Mouse (Mus musculus) Patski (cell line): Measurements from ENCODE around the gene Tjp2. TPM values are rescaled to one million over a fixed set of nuclear protein-coding genes. Genes with fewer than 3 reads are reported as not detected.

Experiments used
- ATAC-seq: fragments of 100-300 bp; one replicate; pipeline ENCODE4 v1.8.0; 2021
- CTCF ChIA-PET: fragments of 350-600 bp; sonication (Branson Sonifier 250); formaldehyde crosslinking; loops from one replicate; lab custom pipeline; 2022; ENCODE audit warnings: inconsistent platforms; lab: Charles Lee
- POLR2A ChIA-PET: fragments of 350-600 bp; sonication (Branson Sonifier 250); formaldehyde crosslinking; loops from one replicate; lab custom pipeline; 2022; ENCODE audit warnings: antibody characterized with exemption, inconsistent platforms; lab: Charles Lee
- DNase-seq: peaks from one replicate; pipeline ENCODE4 v3.0.0-alpha.2; 2011; ENCODE audit warnings: low read depth, low spot score
- H3K27me3 ChIP-seq: fragments of 371-371 bp; one replicate; pipeline ENCODE4 v1.5.1; 2021
- CTCF ChIP-seq: fragments of 100-300 bp; IDR thresholded peaks from one replicate; pipeline ENCODE4 v1.5.1; 2021
- in situ Hi-C: fragments of 300-500 bp; cut with MboI; formaldehyde crosslinking; loops from 3 replicates; pipeline ENCODE4 v1.11.1; 2018; ENCODE audit warnings: low pct_unique_long_range_greater_than_20kb, mixed read lengths
- polyA plus RNA-seq: library from polyadenylated mRNA; unstranded; gene quantifications from one replicate; pipeline ENCODE4 v1.2.3, GENCODE M21; 2021

Gene Tjp2
- polyA plus RNA-seq, 1 experiment from 2014 or later = 43.3 TPM

DNA sequence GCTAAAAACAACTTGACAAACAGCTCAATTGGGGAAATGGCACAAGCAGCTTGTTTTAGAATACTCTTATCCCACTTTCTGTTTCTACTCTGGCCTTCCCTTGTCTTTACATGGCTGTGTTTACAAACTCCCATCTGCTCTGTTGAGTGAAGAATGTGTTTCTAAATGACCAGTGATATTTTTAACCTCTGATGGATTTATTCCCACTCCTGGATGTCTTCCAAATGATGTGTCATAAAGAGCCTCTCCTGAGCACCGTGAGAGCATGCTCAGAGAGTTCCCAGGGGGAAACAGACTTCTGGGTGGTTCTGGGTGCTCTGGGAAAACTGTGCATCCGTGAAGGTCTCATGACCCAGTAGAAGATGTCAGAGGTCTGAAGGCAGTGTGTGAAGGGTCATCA, 169.9 kb downstream of the Tjp2 start:
- in situ Hi-C loops = no loop called here

DNA sequence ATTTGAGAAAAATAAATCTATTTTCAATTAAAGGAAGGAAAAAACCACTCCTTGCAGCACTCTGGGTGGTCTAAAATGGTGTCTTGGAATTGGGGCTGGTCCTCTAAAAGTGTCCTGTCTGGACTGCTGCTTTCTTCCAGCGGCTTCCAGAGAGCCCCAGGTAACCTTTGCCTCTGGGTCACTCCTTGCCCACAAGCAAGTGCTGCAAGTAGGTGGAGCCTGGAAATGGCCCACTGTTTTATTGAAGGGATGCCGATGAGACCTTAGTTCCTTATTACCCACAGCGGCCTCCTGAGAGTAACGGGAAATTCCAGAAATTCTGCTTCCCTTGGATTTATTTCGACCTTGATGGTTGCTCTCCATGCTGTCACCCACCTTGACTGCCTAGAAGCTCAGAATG, 170.6 kb downstream of the Tjp2 start:
- no peaks in the 10 kb centered on the region for H3K27me3 ChIP-seq
- CTCF ChIA-PET = interaction anchor here (1.0 to 1.5 kb wide), 2 partner anchors 18 to 81 kb away, joined by 3 read pairs; no protein-coding TSS in a partner anchor
- DNase-seq (no peak), ATAC-seq (no peak)
- in situ Hi-C loops = no loop called here
- POLR2A ChIA-PET = no interaction called here
- no peak for TF ChIP-seq CTCF

More for the DNA sequence above, 169.9 kb downstream of the Tjp2 start:
- POLR2A ChIA-PET = interaction anchor here (0.7 kb wide), 1 partner anchor 55 kb away, joined by 3 read pairs; no protein-coding TSS in a partner anchor
- CTCF ChIA-PET = interaction anchor here (1.0 to 1.5 kb wide), 3 partner anchors 19 to 82 kb away, joined by 3 read pairs; no protein-coding TSS in a partner anchor
- no peak for TF ChIP-seq CTCF
- peak; percentile 92 for DNase-seq
- peak; percentile 77 for ATAC-seq
- no peaks in the 10 kb centered on the region for H3K27me3 ChIP-seq

DNA sequence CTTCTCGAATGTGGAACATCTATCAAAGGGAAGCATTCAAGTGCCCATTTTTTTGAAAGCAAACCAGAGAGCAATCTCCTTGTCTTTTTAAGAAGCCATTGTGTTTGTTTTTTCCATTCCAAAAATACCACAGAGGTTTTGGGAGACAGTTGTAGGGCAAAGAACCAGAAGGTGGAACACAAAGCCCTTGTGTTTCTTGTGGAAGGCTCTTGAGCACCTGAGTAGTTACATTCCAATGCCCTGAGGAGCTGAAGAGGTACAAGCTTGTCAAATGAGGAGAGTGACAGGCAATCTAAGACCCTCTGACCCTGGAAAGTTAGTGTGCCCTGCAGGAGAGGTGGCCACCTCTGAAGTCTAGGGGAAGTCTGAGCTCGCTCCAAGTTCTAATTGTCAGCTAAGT, 174.3 kb downstream of the Tjp2 start:
- ATAC-seq (peak; percentile 45), DNase-seq (no peak)
- POLR2A ChIA-PET = interaction anchor here (0.6 kb wide), 1 partner anchor 831 kb away, joined by 3 read pairs; no protein-coding TSS in a partner anchor
- no peak for TF ChIP-seq CTCF
- no peaks in the 10 kb centered on the region for H3K27me3 ChIP-seq
- CTCF ChIA-PET = interaction anchor here (1.0 to 1.5 kb wide), 2 partner anchors 9 to 45 kb away, joined by 3 to 4 read pairs; no protein-coding TSS in a partner anchor
- in situ Hi-C loops = no loop called here

DNA sequence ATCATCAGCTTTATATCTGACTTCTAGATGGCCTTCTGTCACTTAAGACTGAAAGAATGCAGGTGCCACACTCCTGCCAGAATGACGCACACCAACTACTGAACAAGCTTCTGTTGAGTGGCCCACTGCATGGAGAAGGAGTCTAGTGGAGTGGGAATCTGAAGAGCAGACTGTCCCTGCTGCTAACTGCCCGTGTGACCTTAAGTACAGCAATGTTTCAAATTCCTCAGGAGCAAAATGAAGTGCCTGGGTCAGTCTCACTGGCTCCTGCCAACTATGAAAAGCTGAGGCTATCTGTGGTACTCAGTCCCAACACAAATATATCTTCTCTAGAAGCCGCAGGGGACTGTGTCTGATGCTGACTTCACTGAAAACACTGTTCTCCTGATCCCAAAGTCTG, 175.5 kb downstream of the Tjp2 start:
- ATAC-seq (no peak), DNase-seq (no peak)
- TF ChIP-seq CTCF = no peak
- peaks cover 4% of the 10 kb centered on the region for H3K27me3 ChIP-seq
- CTCF ChIA-PET = interaction anchor here (0.6 to 1.3 kb wide), 3 partner anchors 9 to 60 kb away, joined by 3 to 4 read pairs (median 3); no protein-coding TSS in a partner anchor
- POLR2A ChIA-PET = no interaction called here
- in situ Hi-C loops = no loop called here

DNA sequence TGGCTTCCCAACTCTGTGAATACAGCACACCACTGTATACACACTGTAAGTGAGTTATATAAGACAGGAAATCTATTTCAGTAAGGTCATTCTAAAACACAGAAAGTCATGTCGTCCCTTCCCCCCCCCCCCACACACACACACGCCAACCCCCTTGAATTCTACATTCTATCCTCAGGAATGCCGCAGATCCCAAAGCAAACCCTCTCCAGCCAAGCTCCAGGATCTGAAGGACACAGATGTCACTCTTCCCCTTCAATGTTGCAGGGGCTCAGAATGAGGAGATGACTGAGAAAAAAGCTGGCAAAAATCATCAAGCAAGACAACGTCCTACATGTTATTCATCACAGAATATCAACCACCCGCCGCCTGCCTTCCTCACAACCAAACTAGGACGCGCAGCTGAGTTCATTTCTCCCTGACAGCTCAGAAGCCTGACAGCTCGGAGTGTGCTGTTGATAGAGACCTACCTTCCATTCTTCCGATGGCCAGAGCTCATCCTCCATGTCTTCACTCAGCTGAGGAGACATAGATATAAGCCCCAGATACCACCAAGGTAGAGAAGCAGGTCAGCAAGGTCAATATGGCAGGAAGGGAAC, 178.3 kb downstream of the Tjp2 start:
- in situ Hi-C loops = no loop called here
- DNase-seq = no peak
- ChIA-PET POLR2A (no interaction called here), CTCF (no interaction called here)
- peaks cover 6% of the 10 kb centered on the region for H3K27me3 ChIP-seq
- ATAC-seq = no peak
- TF ChIP-seq CTCF = no peak

Other genes starting within 250 kb of the Tjp2 start
- gene Fam189a2, start 194.0 kb downstream of the Tjp2 start, polyA plus RNA-seq = 2.3 TPM
- 20.9 TPM for gene Fxn, start 55.6 kb upstream of the Tjp2 start, polyA plus RNA-seq